Mouse (Mus musculus) olfactory bulb, adult 2 months (tissue): ENCODE data around the gene Ppp1ca.

Experiments
- CTCF ChIP-seq: fragments of 200-500 bp; IDR thresholded peaks from 2 replicates; pipeline ENCODE4 v1.5.1; 2012; ENCODE audit warnings: low read depth, mild to moderate bottlenecking, low read length, moderate library complexity; ENCODE audit not compliant: insufficient read depth
- POLR2A ChIP-seq: fragments of 200-500 bp; IDR thresholded peaks from 2 replicates; pipeline ENCODE4 v1.6.1; 2012; ENCODE audit warnings: mild to moderate bottlenecking, low read depth, low read length, moderate library complexity; ENCODE audit not compliant: insufficient read depth

DNA sequence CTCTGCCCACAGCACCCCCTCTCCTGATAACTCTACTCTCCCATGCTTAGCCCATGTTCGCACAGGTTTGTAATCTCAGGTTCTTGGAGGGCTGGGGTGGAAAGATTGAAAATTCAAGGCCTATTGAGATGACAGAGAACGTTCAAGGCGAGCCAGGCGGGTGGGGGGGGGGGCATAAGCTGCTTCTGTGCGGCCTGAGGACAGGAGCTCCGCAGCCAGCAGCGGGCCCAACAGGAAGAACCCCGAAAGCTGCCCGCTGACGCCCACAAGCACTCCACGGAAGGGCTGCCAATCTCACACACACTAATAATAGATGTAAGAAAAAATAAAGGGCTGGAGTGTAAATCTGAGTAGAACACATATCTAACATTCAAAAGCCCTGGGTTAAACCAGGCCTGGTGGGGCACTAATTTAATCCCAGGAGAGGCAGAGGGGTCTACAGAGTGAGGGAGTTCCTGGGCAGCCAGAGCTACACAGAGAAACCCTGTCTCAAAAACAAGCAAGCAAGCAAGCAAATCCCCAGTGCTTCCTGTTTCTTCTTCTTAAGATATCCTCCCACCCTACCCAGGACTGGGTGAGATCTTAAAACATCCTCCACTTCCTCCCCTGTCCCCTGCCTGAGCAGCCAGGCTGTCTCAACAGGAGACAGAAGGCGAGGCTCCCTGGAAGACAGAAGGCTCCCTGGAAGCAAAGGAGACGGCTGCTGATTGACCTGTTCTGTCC lies 11.9 kb downstream of the Ppp1ca start:
- TF ChIP-seq POLR2A (no peak), CTCF (no peak)
